Mouse (Mus musculus) ES-Bruce4 (cell line): ENCODE data around the gene Sema4b.

Experiments used
- CTCF ChIP-seq: IDR thresholded peaks from one replicate; pipeline ENCODE4 v1.8.1; 2011; ENCODE audit warnings: low read depth, low read length
- POLR2A ChIP-seq: IDR thresholded peaks from one replicate; pipeline ENCODE4 v1.8.1; 2011; ENCODE audit warnings: low read length; ENCODE audit not compliant: insufficient read depth

DNA sequence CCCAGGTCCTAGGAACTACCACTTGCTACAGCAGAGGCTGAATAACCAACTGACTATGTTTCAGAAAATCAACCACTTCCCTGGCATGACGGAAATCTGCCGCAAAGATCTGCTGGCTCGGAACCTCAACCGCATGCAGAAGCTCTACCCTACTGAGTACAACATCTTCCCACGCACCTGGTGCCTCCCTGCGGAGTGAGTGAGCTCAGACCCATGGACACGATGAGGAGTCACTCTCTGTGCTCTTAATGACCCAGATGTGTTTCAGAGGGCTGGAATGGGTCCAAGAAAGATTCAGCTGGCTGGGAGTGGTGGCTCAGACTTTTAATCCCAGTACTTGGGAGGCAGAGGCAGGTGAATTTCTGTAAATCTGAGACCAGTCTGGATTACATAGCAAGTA, 65.8 kb downstream of the Sema4b start:
- TF ChIP-seq CTCF (no peak), POLR2A (no peak)
